Comparison of ENCODE assay signal across 25 mouse cellular contexts in the genomic region with DNA sequence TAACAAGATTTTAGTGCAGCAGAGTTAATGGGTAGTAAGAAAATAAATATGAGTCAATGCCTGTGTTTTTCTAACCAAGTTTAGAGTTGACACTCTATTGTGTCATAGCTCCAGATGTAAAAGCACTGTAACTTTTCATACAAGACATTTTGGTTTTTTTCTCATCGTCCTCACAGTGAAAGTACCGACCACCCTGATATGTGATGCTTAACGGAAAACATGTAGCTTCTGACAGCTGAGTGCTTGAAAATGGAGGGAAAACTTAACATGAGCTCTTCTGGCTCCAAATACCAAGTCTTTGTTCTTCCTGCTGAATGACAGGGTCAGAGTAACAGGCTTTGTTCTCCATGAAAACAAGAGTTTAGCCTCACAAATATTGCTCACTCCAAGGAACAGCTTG.
DNase-seq lines count a peak whose midpoint lies in the region; ATAC-seq and TF ChIP-seq lines count a peak whose summit lies in the region.
"Had no signal": no experiment of that assay in that cellular context is flagged by ENCODE, and none has a peak within 500 bp of the region (broad histone marks: within the 10 kb centered on the region; RNA-seq: fewer than 3 reads in every experiment).

No protein-coding gene starts in this region.

- peaks cover 2% of the 10 kb centered on the region; the same call in 1 of the 2 replicates for H3K4me1 ChIP-seq in forebrain, embryonic 11.5 days (replicated peaks; ENCODE audit: control insufficient read depth, insufficient read depth, low read length)
- peaks cover 4% of the 10 kb centered on the region; the same call in 1 of the 2 replicates for H3K4me1 ChIP-seq in forebrain, embryonic 15.5 days
- no peaks in the 10 kb centered on the region for H3K4me1 ChIP-seq in hindbrain, embryonic 11.5 days (replicated peaks; ENCODE audit: control insufficient read depth, insufficient read depth, low read length)
- H3K4me1 ChIP-seq in hindbrain, embryonic 13.5 days (replicated peaks), result no peaks in the 10 kb centered on the region
- H3K4me1 ChIP-seq in olfactory bulb, adult 2 months (ENCODE audit: control insufficient read depth, insufficient read depth, low read length), result peaks cover 4% of the 10 kb centered on the region
- H3K4me1 ChIP-seq: embryonic facial prominence, embryonic 12.5 days; heart, embryonic 13.5 days had no signal

- TF ChIP-seq CTCF in brain, embryonic 14.5 days (IDR thresholded peaks at IDR 0.05; ENCODE audit: borderline replicate concordance, extremely low read depth, insufficient read depth, insufficient read length), result no peak
- no peak for TF ChIP-seq CTCF in olfactory bulb, adult 2 months (IDR thresholded peaks at IDR 0.05; ENCODE audit: insufficient read depth, low read depth, low read length)

- no peak for TF ChIP-seq POLR2A in brain, embryonic 14.5 days (IDR thresholded peaks at IDR 0.05; ENCODE audit: borderline replicate concordance, extremely low read depth, insufficient read depth, insufficient read length, poor library complexity, severe bottlenecking)
- no peak for TF ChIP-seq POLR2A in olfactory bulb, adult 2 months (IDR thresholded peaks at IDR 0.05; ENCODE audit: insufficient read depth, low read depth, low read length)

- H3K4me2 ChIP-seq in forebrain, embryonic 11.5 days (ENCODE audit: low read depth, low read length, severe bottlenecking), result no peak overlapping the region
- no peak overlapping the region for H3K4me2 ChIP-seq in forebrain, embryonic 15.5 days (replicated peaks)
- H3K4me2 ChIP-seq in hindbrain, embryonic 11.5 days (replicated peaks; ENCODE audit: low read depth, low read length), result no peak overlapping the region
- H3K4me2 ChIP-seq in hindbrain, embryonic 13.5 days, result no peak overlapping the region
- H3K4me2 ChIP-seq: embryonic facial prominence, embryonic 12.5 days; heart, embryonic 13.5 days had no signal

- H3K9ac ChIP-seq in forebrain, embryonic 11.5 days (ENCODE audit: low read length), result no peak overlapping the region
- H3K9ac ChIP-seq in forebrain, embryonic 15.5 days (replicated peaks), result no peak overlapping the region
- H3K9ac ChIP-seq in hindbrain, embryonic 11.5 days (ENCODE audit: low read depth, low read length), result no peak overlapping the region
- H3K9ac ChIP-seq in hindbrain, embryonic 13.5 days, result no peak overlapping the region
- H3K9ac ChIP-seq: embryonic facial prominence, embryonic 12.5 days; heart, embryonic 13.5 days; liver, embryonic 14.5 days had no signal

- whole genome bisulfite sequencing in forebrain, embryonic 11.5 days, result 52% methylated on average over 3 of the region's 3 CpGs
- WGBS in forebrain, embryonic 15.5 days, result 25% methylated on average over 3 of the region's 3 CpGs
- WGBS in hindbrain, embryonic 11.5 days, result 51% methylated on average over 3 of the region's 3 CpGs
- whole genome bisulfite sequencing in hindbrain, embryonic 13.5 days, result 34% methylated on average over 3 of the region's 3 CpGs
- WGBS in olfactory bulb, adult 2 months, result 15% methylated on average over 3 of the region's 3 CpGs

- no peak for DNase-seq in forebrain, embryonic 11.5 days (ENCODE audit: low spot score)
- DNase-seq in hindbrain, embryonic 11.5 days (ENCODE audit: low spot score), result peak; percentile 11
- DNase-seq in brain, embryonic 14.5 days (ENCODE audit: low read depth), result peak; percentile 27
- DNase-seq in ovary, postnatal 36 days (ENCODE audit: low spot score), result no peak
- DNase-seq: adrenal gland, postnatal 25 days; cerebellum, adult 18-20 months; cerebellum, postnatal 10 days; heart, postnatal 10 days; kidney, adult 8-10 months; layer of hippocampus, postnatal 36 days; left cerebral cortex, postnatal 4 days; liver; lung, adult 2 months; thymus, adult 18-20 months; thymus, postnatal 25 days had no signal

- H3K36me3 ChIP-seq in forebrain, embryonic 11.5 days (ENCODE audit: control insufficient read depth, insufficient read depth, low read length), result no peaks in the 10 kb centered on the region
- no peaks in the 10 kb centered on the region for H3K36me3 ChIP-seq in forebrain, embryonic 15.5 days
- H3K36me3 ChIP-seq in hindbrain, embryonic 11.5 days (ENCODE audit: control insufficient read depth, insufficient read depth, low read length), result no peaks in the 10 kb centered on the region
- no peaks in the 10 kb centered on the region for H3K36me3 ChIP-seq in hindbrain, embryonic 13.5 days
- H3K36me3 ChIP-seq: embryonic facial prominence, embryonic 12.5 days; heart, embryonic 13.5 days had no signal

- no peaks in the 10 kb centered on the region for H3K9me3 ChIP-seq in forebrain, embryonic 11.5 days (ENCODE audit: control insufficient read depth, low read length)
- no peaks in the 10 kb centered on the region for H3K9me3 ChIP-seq in forebrain, embryonic 15.5 days
- no peaks in the 10 kb centered on the region for H3K9me3 ChIP-seq in hindbrain, embryonic 11.5 days (ENCODE audit: control insufficient read depth, low read length)
- no peaks in the 10 kb centered on the region for H3K9me3 ChIP-seq in hindbrain, embryonic 13.5 days
- H3K9me3 ChIP-seq: embryonic facial prominence, embryonic 12.5 days; heart, embryonic 13.5 days had no signal

- no peaks in the 10 kb centered on the region for H3K27me3 ChIP-seq in forebrain, embryonic 11.5 days (ENCODE audit: control insufficient read depth, insufficient read depth, low read length)
- H3K27me3 ChIP-seq in forebrain, embryonic 15.5 days, result no peaks in the 10 kb centered on the region
- H3K27me3 ChIP-seq in hindbrain, embryonic 11.5 days (ENCODE audit: control insufficient read depth, insufficient read depth, low read length), result no peaks in the 10 kb centered on the region
- no peaks in the 10 kb centered on the region for H3K27me3 ChIP-seq in hindbrain, embryonic 13.5 days
- H3K27me3 ChIP-seq: embryonic facial prominence, embryonic 12.5 days; heart, embryonic 13.5 days had no signal

- ATAC-seq in forebrain, embryonic 11.5 days (replicated peaks; ENCODE audit: low FRiP score), result 0 out of 2 replicates have a peak, but pooled peaks have one; percentile 21
- ATAC-seq in forebrain, embryonic 15.5 days (replicated peaks), result no peak
- no peak for ATAC-seq in hindbrain, embryonic 11.5 days (ENCODE audit: low FRiP score)
- ATAC-seq in hindbrain, embryonic 13.5 days (ENCODE audit: low FRiP score), result no peak
- ATAC-seq in megakaryocyte, adult 5-6 weeks (ENCODE audit: poor library complexity, severe bottlenecking), result no peak
- ATAC-seq: intestine, embryonic 16.5 days had no signal

- no peak overlapping the region for H3K27ac ChIP-seq in forebrain, embryonic 11.5 days (ENCODE audit: low read depth, low read length)
- no peak overlapping the region for H3K27ac ChIP-seq in forebrain, embryonic 15.5 days (replicated peaks)
- no peak overlapping the region for H3K27ac ChIP-seq in hindbrain, embryonic 11.5 days (ENCODE audit: low read depth, low read length)
- H3K27ac ChIP-seq in hindbrain, embryonic 13.5 days, result no peak overlapping the region
- H3K27ac ChIP-seq in olfactory bulb, adult 2 months (ENCODE audit: insufficient read depth, low read depth, low read length), result peak overlapping the region; percentile 97
- H3K27ac ChIP-seq: embryonic facial prominence, embryonic 12.5 days; heart, embryonic 13.5 days; kidney, postnatal 0 days; liver, embryonic 14.5 days; stomach, postnatal 0 days had no signal

- H3K4me3 ChIP-seq in forebrain, embryonic 11.5 days (ENCODE audit: low read depth, low read length), result no peak overlapping the region
- no peak overlapping the region for H3K4me3 ChIP-seq in forebrain, embryonic 15.5 days
- no peak overlapping the region for H3K4me3 ChIP-seq in hindbrain, embryonic 11.5 days (ENCODE audit: low read depth, low read length)
- H3K4me3 ChIP-seq in hindbrain, embryonic 13.5 days, result no peak overlapping the region
- H3K4me3 ChIP-seq in olfactory bulb, adult 2 months (ENCODE audit: insufficient read depth, low read depth, low read length), result no peak overlapping the region
- H3K4me3 ChIP-seq: embryonic facial prominence, embryonic 12.5 days; heart, embryonic 13.5 days had no signal

Comparison
In these comparisons a context has a peak if more than half of its experiments do, and no peak if none do; other contexts are left out.
1. DNase-seq: peak in hindbrain, embryonic 11.5 days (single experiment) and brain, embryonic 14.5 days (single experiment); none in forebrain, embryonic 11.5 days (single experiment) and ovary, postnatal 36 days (single experiment).